Mouse (Mus musculus) liver, embryonic 12.5 days (tissue): ENCODE data around the gene Gm9958. TPM values are rescaled to one million over a fixed set of nuclear protein-coding genes. Genes with fewer than 3 reads are reported as not detected.

Experiments used
- ATAC-seq: fragments of 200-750 bp; cut with Nextera tagmentation; 2 replicates; pipeline ENCODE4 v1.8.0; 2017; ENCODE audit warnings: moderate number of reproducible peaks, mild to moderate bottlenecking, moderate library complexity
- H3K27ac ChIP-seq: fragments of 300-500 bp; sonication (generic); 2 replicates; pipeline ENCODE4 v1.5.1; 2016; ENCODE audit warnings: mild to moderate bottlenecking
- H3K27me3 ChIP-seq: fragments of 300-500 bp; sonication (generic); replicated peaks from 2 replicates; pipeline ENCODE4 v1.6.1; 2016; ENCODE audit warnings: mild to moderate bottlenecking, moderate library complexity
- H3K36me3 ChIP-seq: fragments of 300-500 bp; sonication (generic); 2 replicates; pipeline ENCODE4 v1.6.1; 2016; ENCODE audit warnings: mild to moderate bottlenecking, moderate library complexity
- H3K4me1 ChIP-seq: fragments of 300-500 bp; sonication (generic); 2 replicates; pipeline ENCODE4 v1.6.1; 2016
- H3K4me2 ChIP-seq: fragments of 300-500 bp; sonication (generic); 2 replicates; pipeline ENCODE4 v1.6.1; 2016; ENCODE audit warnings: mild to moderate bottlenecking, moderate library complexity
- H3K4me3 ChIP-seq: fragments of 300-500 bp; sonication (generic); 2 replicates; pipeline ENCODE4 v1.5.1; 2016; ENCODE audit warnings: mild to moderate bottlenecking, moderate library complexity
- H3K9ac ChIP-seq: fragments of 300-500 bp; sonication (generic); 2 replicates; pipeline ENCODE4 v1.6.1; 2016; ENCODE audit warnings: mild to moderate bottlenecking, moderate library complexity
- H3K9me3 ChIP-seq: fragments of 300-500 bp; sonication (generic); replicated peaks from 2 replicates; pipeline ENCODE4 v1.6.1; 2016; ENCODE audit warnings: mild to moderate bottlenecking, moderate library complexity
- WGBS: fragments of 180-500 bp; shearing (Covaris S2); methylation state at CpG from one replicate; pipeline ENCODE4 v1.1.7; 2016; ENCODE audit not compliant: insufficient replicate concordance; 5-methylcytosine and 5-hydroxymethylcytosine counted together
- polyA plus RNA-seq: library from polyadenylated mRNA; unstranded; fragments of >200 nt; fragmentation: Nextera tagmentation; extraction: Ambion mirVana; gene quantifications from 2 replicates; pipeline ENCODE4 v1.2.1, GENCODE M21; 2016

The Gm9958 gene
- polyA plus RNA-seq, 1 experiment from 2014 or later = 3.2 TPM

GRCm38 (mm10) chr5:90414925-90415295, 47.9 kb downstream of the Gm9958 start:
- no peaks in the 10 kb centered on the region for H3K9me3 ChIP-seq
- WGBS = 17% methylated on average over 6 of the region's 6 CpGs
- no peak overlapping the region for H3K4me3 ChIP-seq
- no peak overlapping the region for H3K4me2 ChIP-seq
- no peak overlapping the region for H3K27ac ChIP-seq
- no peaks in the 10 kb centered on the region for H3K36me3 ChIP-seq
- H3K27me3 ChIP-seq = no peaks in the 10 kb centered on the region
- no peak overlapping the region for H3K9ac ChIP-seq
- H3K4me1 ChIP-seq = peaks cover 5% of the 10 kb centered on the region; the same call in 1 of the 2 replicates
- no peak for ATAC-seq

Other genes with a start within 250 kb of the Gm9958 start
- 24.1 and 25.7 TPM in 2 replicates for gene Cox18, start 143.2 kb upstream of the Gm9958 start, polyA plus RNA-seq
- gene Ankrd17, start 627 bp upstream of the Gm9958 start, polyA plus RNA-seq = 16.3 and 17.4 TPM in 2 replicates
- gene Alb, start 93.7 kb downstream of the Gm9958 start, polyA plus RNA-seq = 1,037 and 1,058 TPM in 2 replicates
- 6,058 and 6,260 TPM in 2 replicates for gene Afp, start 123.5 kb downstream of the Gm9958 start, polyA plus RNA-seq
- gene Afm, start 151.7 kb downstream of the Gm9958 start, polyA plus RNA-seq = 8.1 and 9.2 TPM in 2 replicates
- 0.12 and 0.25 TPM in 2 replicates for gene 5830473C10Rik, start 193.9 kb downstream of the Gm9958 start, polyA plus RNA-seq